Mouse (Mus musculus) 3T3-L1 (cell line): Measurements from ENCODE around the gene Sod3.

Experiments
- DNase-seq: peaks from one replicate; pipeline ENCODE4 v3.0.0-alpha.2; 2015; ENCODE audit warnings: low read depth, low spot score

The Sod3 gene

GRCm38 (mm10) chr5:52375847-52376246 is 12.3 kb downstream of the Sod3 start:
- DNase-seq = no peak

GRCm38 (mm10) chr5:52382837-52383236 is 19.2 kb downstream of the Sod3 start:
- no peak for DNase-seq

GRCm38 (mm10) chr5:52383748-52384147 is 20.2 kb downstream of the Sod3 start:
- DNase-seq = no peak

- DNase-seq = peak; percentile 48
Observed at GRCm38 (mm10) chr5:52386016-52386415, 22.4 kb downstream of the Sod3 start.

GRCm38 (mm10) chr5:52388092-52388749 is 24.6 kb downstream of the Sod3 start:
- DNase-seq = no peak

GRCm38 (mm10) chr5:52390381-52390780 is 26.8 kb downstream of the Sod3 start:
- DNase-seq = no peak

GRCm38 (mm10) chr5:52391471-52391870 is 27.9 kb downstream of the Sod3 start:
- DNase-seq = no peak

- no peak for DNase-seq
Observed at GRCm38 (mm10) chr5:52393756-52394155, 30.2 kb downstream of the Sod3 start.

GRCm38 (mm10) chr5:52404373-52404772 is 40.8 kb downstream of the Sod3 start:
- no peak for DNase-seq

GRCm38 (mm10) chr5:52408668-52409315 is 45.2 kb downstream of the Sod3 start:
- no peak for DNase-seq

GRCm38 (mm10) chr5:52410197-52410596 is 46.6 kb downstream of the Sod3 start:
- no peak for DNase-seq

- DNase-seq = peak; percentile 45
Observed at GRCm38 (mm10) chr5:52411567-52411966, 48.0 kb downstream of the Sod3 start.

GRCm38 (mm10) chr5:52415193-52415592 is 51.6 kb downstream of the Sod3 start:
- no peak for DNase-seq

GRCm38 (mm10) chr5:52415917-52416316 is 52.3 kb downstream of the Sod3 start:
- no peak for DNase-seq

GRCm38 (mm10) chr5:52416485-52416884 is 52.9 kb downstream of the Sod3 start:
- DNase-seq = no peak
